ENCODE assay signal across 11 mouse cellular contexts in genomic region chr15:85298167-85298781, GRCm38 (mm10). TPM values are rescaled to one million over a fixed set of nuclear protein-coding genes. Genes with fewer than 3 reads are reported as not detected.
DNase-seq lines count a peak whose midpoint lies in the region; ATAC-seq and TF ChIP-seq lines count a peak whose summit lies in the region.
"Had no signal": no experiment of that assay in that cellular context is flagged by ENCODE, and none has a peak within 500 bp of the region (broad histone marks: within the 10 kb centered on the region; RNA-seq: fewer than 3 reads in every experiment).

No protein-coding gene starts in this region.

- no peak overlapping the region for H3K27ac ChIP-seq in heart, postnatal 0 days (ENCODE audit: low read depth)
- 0 out of 2 replicates have a peak overlapping the region, but pooled peaks have one; percentile 12 for H3K27ac ChIP-seq in limb, embryonic 10.5 days

- no peaks in the 10 kb centered on the region; the same call in 1 of the 2 replicates for H3K27me3 ChIP-seq in heart, postnatal 0 days (ENCODE audit: control insufficient read depth, insufficient read depth, low read length)
- no peaks in the 10 kb centered on the region for H3K27me3 ChIP-seq in limb, embryonic 10.5 days (ENCODE audit: low read depth, poor library complexity, severe bottlenecking)

- ATAC-seq in heart, postnatal 0 days (ENCODE audit: insufficient read depth, low read depth), result no peak
- ATAC-seq in monocyte, adult 5-6 weeks (replicated peaks; ENCODE audit: insufficient number of reproducible peaks, low FRiP score, low TSS enrichment, poor library complexity, severe bottlenecking), result no peak

- peaks cover 9% of the 10 kb centered on the region; the same call in 1 of the 2 replicates for H3K4me1 ChIP-seq in heart, postnatal 0 days (ENCODE audit: control insufficient read depth, insufficient read depth)
- peaks cover 25% of the 10 kb centered on the region for H3K4me1 ChIP-seq in limb, embryonic 10.5 days

- no peak for TF ChIP-seq EP300 in heart, postnatal 0 days (IDR thresholded peaks at IDR 0.05; ENCODE audit: low read depth)

- H3K9ac ChIP-seq in heart, postnatal 0 days (replicated peaks; ENCODE audit: low read depth, low read length), result 0 out of 2 replicates have a peak overlapping the region, but pooled peaks have one; percentile 32

- H3K4me3 ChIP-seq in heart, postnatal 0 days (ENCODE audit: low read depth, low read length), result peak overlapping the region; percentile 24
- H3K4me3 ChIP-seq in limb, embryonic 10.5 days, result no peak overlapping the region

- peak overlapping the region; percentile 56 for H3K4me2 ChIP-seq in heart, postnatal 0 days (ENCODE audit: low read depth, low read length)

- 0 out of 2 replicates have a peak, but pooled peaks cover 4% of the 10 kb centered on the region for H3K9me3 ChIP-seq in heart, postnatal 0 days (replicated peaks; ENCODE audit: control insufficient read depth, low read length)
- H3K9me3 ChIP-seq in limb, embryonic 10.5 days (replicated peaks), result no peaks in the 10 kb centered on the region

- no peak for TF ChIP-seq CTCF in heart, postnatal 0 days (IDR thresholded peaks at IDR 0.05; ENCODE audit: low read depth)

- DNase-seq in heart, postnatal 0 days (ENCODE audit: low spot score), result no peak
- no peak for DNase-seq in heart, adult 9 months (ENCODE audit: low spot score in 2 of 2)
- peak; percentile 40 for DNase-seq in retina, postnatal 1 day
- DNase-seq in retina, embryonic 14.5 days (ENCODE audit: low spot score), result no peak
- no peak for DNase-seq in limb, embryonic 10.5 days (ENCODE audit: low spot score)
- DNase-seq in MN1 (ENCODE audit: low spot score), result no peak
- DNase-seq in right cerebral cortex, postnatal 4 days, result no peak
- DNase-seq: kidney, adult 11 months; right cerebral cortex, postnatal 25 days; thymus, postnatal 14 days had no signal

- H3K36me3 ChIP-seq in heart, postnatal 0 days (replicated peaks; ENCODE audit: control insufficient read depth, insufficient read depth, low read length), result no peaks in the 10 kb centered on the region
- H3K36me3 ChIP-seq in limb, embryonic 10.5 days, result no peaks in the 10 kb centered on the region

- 29% methylated on average over 17 of the region's 17 CpGs for WGBS in heart, postnatal 0 days
- 55% methylated on average over 17 of the region's 17 CpGs for WGBS in limb, embryonic 10.5 days

RNA-seq across cellular contexts. Expression of gene Atxn10, which starts 37.8 kb away (rescaled TPM):
- total RNA-seq in heart, postnatal 0 days (2014; rRNA removed; ENCODE audit: low replicate concordance), result 121 and 140 TPM in 2 replicates
- 140 and 141 TPM in 2 replicates for polyA plus RNA-seq in heart, postnatal 0 days (2015; fragmentation: Nextera tagmentation; extraction: Ambion mirVana)
- polyA plus RNA-seq in limb, embryonic 10.5 days (2016; fragmentation: Nextera tagmentation; extraction: Ambion mirVana), result 284 and 311 TPM in 2 replicates
- total RNA-seq in monocyte, adult 5-6 weeks (2017), result 37.0 to 61.9 TPM (median 50.8 TPM) in 3 replicates
